Mouse (Mus musculus) ES-E14 (cell line): Measurements from ENCODE around the gene Fbxo7.

ENCODE experiments used
- MAFK ChIP-seq: IDR thresholded peaks from 2 replicates; pipeline ENCODE4 v1.6.1; 2014; ENCODE audit warnings: mild to moderate bottlenecking, low read depth, low read length, inconsistent platforms; ENCODE audit not compliant: insufficient read depth
- ZC3H11A ChIP-seq: IDR thresholded peaks from 2 replicates; pipeline ENCODE4 v1.6.1; 2012; ENCODE audit warnings: low read depth, mild to moderate bottlenecking, inconsistent platforms, low read length, borderline replicate concordance

DNA sequence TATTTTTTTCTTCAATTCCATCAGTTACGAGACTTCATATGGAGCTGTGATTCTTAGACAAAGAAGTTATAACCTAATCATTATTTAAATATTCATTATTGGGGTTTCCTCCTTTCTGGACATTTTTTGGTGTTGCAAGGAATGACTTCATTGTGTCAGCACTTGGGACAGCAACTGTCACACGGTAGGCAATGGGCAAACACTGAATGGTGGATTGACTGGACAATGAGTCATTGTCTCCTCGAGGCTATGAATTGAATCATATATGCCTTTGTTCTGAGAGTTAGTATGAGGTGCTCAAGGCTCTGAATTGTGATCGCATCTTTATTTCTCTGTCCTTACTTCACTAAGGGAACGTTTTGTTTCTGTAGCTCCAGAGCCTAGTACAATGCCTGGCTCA, 15.3 kb upstream of the Fbxo7 start:
- TF ChIP-seq ZC3H11A (no peak), MAFK (no peak)
